In the genomic region with DNA sequence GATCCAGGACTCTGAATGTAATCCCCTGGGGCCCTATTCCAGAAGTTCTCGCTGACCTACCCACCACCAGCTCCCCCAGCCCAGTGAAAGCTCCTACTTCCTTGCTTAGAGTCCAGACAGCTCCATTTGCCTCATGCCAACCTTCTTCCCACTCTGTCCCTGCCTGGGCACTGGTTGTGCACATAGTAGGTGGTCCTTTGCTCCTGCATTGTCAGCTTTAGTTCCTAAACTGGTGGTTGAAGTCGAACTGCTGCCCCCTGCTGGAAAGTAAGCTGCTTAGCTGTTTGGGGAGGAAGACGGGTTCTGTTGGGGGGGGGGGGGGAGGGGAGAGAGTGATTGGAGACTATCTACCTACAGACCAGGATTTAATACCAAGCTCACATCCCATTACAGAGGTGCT, we compare ENCODE assay signal across 10 mouse cellular contexts. TPM values are rescaled to one million over a fixed set of nuclear protein-coding genes. Genes with fewer than 3 reads are reported as not detected.
DNase-seq lines count a peak whose midpoint lies in the region; TF ChIP-seq lines count a peak whose summit lies in the region.
"Had no signal": no experiment of that assay in that cellular context is flagged by ENCODE, and none has a peak within 500 bp of the region (broad histone marks: within the 10 kb centered on the region; RNA-seq: fewer than 3 reads in every experiment).

No protein-coding gene starts in this region.

- peak overlapping the region; percentile 53; the same call in 1 of the 2 replicates for H3K27ac ChIP-seq in gastrocnemius, adult 2 months

- no peak overlapping the region for H3K4me3 ChIP-seq in gastrocnemius, adult 2 months

- TF ChIP-seq POLR2A in brain, embryonic 14.5 days (IDR thresholded peaks at IDR 0.05; ENCODE audit: borderline replicate concordance, extremely low read depth, insufficient read depth, insufficient read length, poor library complexity, severe bottlenecking), result no peak

- intact Hi-C loops in gastrocnemius, adult 2 months (cut with DNase I), result loop anchor here (1.0 to 2.0 kb wide), 2 partner anchors 43 to 77 kb away; no protein-coding TSS in a partner anchor

- peak; percentile 56 for DNase-seq in gastrocnemius, adult 2 months
- no peak for DNase-seq in gastrocnemius, adult 8-10 months (ENCODE audit: low spot score in 2 of 2)
- peak; percentile 28 to 36 for DNase-seq in right cerebral cortex, postnatal 10 days (ENCODE audit: low spot score in 2 of 2)
- DNase-seq in right cerebral cortex, adult 18-20 months, result no peak
- DNase-seq in brain, embryonic 14.5 days (ENCODE audit: low read depth), result no peak
- DNase-seq in testis, postnatal 10 days (ENCODE audit: low spot score), result peak; percentile 59
- no peak for DNase-seq in ovary, postnatal 14 days (ENCODE audit: low spot score)
- DNase-seq in layer of hippocampus, postnatal 36 days, result no peak

- peak; percentile 57 for TF ChIP-seq CTCF in gastrocnemius, adult 2 months (IDR thresholded peaks at IDR 0.05)
- TF ChIP-seq CTCF in brain, embryonic 14.5 days (IDR thresholded peaks at IDR 0.05; ENCODE audit: borderline replicate concordance, extremely low read depth, insufficient read depth, insufficient read length), result peak; percentile 43; the same call in 1 of the 2 replicates

RNA-seq across cellular contexts. Expression of a gene that starts 2.4 kb away (rescaled TPM):
- not detected for total RNA-seq in gastrocnemius, adult 2 months (2021)
- under 1 TPM in 1 of 4 experiments, not detected in 3; 0.19 TPM for total RNA-seq in gastrocnemius, adult 8-10 months (2022)
- not detected in 2 replicates for polyA plus RNA-seq in brain, embryonic 14.5 days (2012; rRNA removed)
- total RNA-seq in layer of hippocampus, postnatal 36 days (2021), result not detected
- total RNA-seq: layer of hippocampus, adult 8-10 months had no signal
- polyA plus RNA-seq: neural tube, embryonic 11.5 days had no signal

RNA-seq across cellular contexts. Expression of a gene that starts 9.2 kb away (rescaled TPM):
- total RNA-seq in gastrocnemius, adult 2 months (2021), result 1 to 10 TPM in 1 of 2 experiments, under 1 TPM in 1; 0.31 to 1.0 TPM
- 1 to 10 TPM in 3 of 4 experiments, under 1 TPM in 1; 0.54 to 1.8 (median 1.4) TPM for total RNA-seq in gastrocnemius, adult 8-10 months (2022)
- 0.83 and 1.5 TPM in 2 replicates for polyA plus RNA-seq in brain, embryonic 14.5 days (2012; rRNA removed)
- total RNA-seq in layer of hippocampus, postnatal 36 days (2021), result 1 to 10 TPM; 4.0 to 4.2 TPM

RNA-seq across cellular contexts. Expression of a gene that starts 10.3 kb away (rescaled TPM):
- total RNA-seq in gastrocnemius, adult 2 months (2021), result not detected
- total RNA-seq in gastrocnemius, adult 8-10 months (2022), result not detected
- not detected in 2 replicates for polyA plus RNA-seq in brain, embryonic 14.5 days (2012; rRNA removed)
- total RNA-seq in layer of hippocampus, postnatal 36 days (2021), result not detected
- total RNA-seq: layer of hippocampus, adult 8-10 months had no signal
- polyA plus RNA-seq: neural tube, embryonic 11.5 days had no signal

RNA-seq across cellular contexts. Expression of a gene that starts 19.8 kb away (rescaled TPM):
- total RNA-seq in gastrocnemius, adult 2 months (2021), result not detected
- total RNA-seq in gastrocnemius, adult 8-10 months (2022), result not detected
- polyA plus RNA-seq in brain, embryonic 14.5 days (2012; rRNA removed), result not detected in 2 replicates
- total RNA-seq in layer of hippocampus, postnatal 36 days (2021), result not detected
- total RNA-seq: layer of hippocampus, adult 8-10 months had no signal
- polyA plus RNA-seq: neural tube, embryonic 11.5 days had no signal

RNA-seq across cellular contexts. Expression of a gene that starts 41.3 kb away (rescaled TPM):
- total RNA-seq in gastrocnemius, adult 2 months (2021), result not detected
- not detected for total RNA-seq in gastrocnemius, adult 8-10 months (2022)
- polyA plus RNA-seq in brain, embryonic 14.5 days (2012; rRNA removed), result not detected in 2 replicates
- not detected for total RNA-seq in layer of hippocampus, postnatal 36 days (2021)
- total RNA-seq: layer of hippocampus, adult 8-10 months had no signal
- polyA plus RNA-seq: neural tube, embryonic 11.5 days had no signal

Comparison
In these comparisons a context has a peak if more than half of its experiments do, and no peak if none do; other contexts are left out.
1. DNase-seq: peak in gastrocnemius, adult 2 months (single experiment), right cerebral cortex, postnatal 10 days (2 of 2) and testis, postnatal 10 days (single experiment); none in gastrocnemius, adult 8-10 months (0 of 2), right cerebral cortex, adult 18-20 months (single experiment), brain, embryonic 14.5 days (single experiment), ovary, postnatal 14 days (single experiment) and layer of hippocampus, postnatal 36 days (0 of 2).